Mouse (Mus musculus) kidney, postnatal 4 days (tissue): ENCODE data around the gene Bmp2.

Source experiments
- DNase-seq, 2 experiments: peaks; one replicate each; pipeline ENCODE4 v3.0.0; 2021; ENCODE audit warnings: mixed read lengths in 2 of 2

Bmp2 gene

DNA sequence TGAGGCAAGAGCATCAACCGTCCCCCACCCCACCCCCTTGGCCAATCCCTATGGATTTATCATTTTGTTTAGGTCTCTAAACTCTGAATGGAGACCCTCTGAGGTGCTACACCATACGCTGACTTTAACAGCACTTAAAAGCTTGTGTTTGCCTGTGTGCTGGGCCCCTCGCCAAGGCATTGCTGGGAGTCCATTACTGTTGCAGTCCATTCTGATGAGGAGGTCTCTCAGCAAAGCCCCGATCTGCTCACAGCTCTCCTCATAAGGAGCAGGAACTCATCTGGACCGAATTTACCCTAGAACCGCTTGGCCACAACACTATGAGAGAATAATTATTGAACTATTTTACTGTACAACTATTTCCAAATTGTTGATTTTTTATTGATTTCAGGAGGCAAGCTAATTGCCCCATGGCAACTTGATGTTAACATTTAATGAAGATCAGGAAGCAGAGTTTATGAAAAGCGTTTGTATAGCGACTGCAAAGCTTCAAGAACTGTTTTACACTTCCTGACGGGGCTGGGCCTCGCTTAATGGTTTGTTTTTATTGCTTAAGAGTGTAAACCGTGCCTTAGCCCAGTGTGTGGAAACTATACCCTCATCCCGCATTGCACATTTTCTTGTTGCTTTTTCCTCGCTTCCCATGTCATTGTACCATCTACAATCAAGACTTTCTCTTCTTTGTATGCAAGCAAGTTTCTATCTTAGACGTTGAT is 14.2 kb downstream of the Bmp2 start:
- DNase-seq = peak in 1 of 2 experiments; percentile 20

DNA sequence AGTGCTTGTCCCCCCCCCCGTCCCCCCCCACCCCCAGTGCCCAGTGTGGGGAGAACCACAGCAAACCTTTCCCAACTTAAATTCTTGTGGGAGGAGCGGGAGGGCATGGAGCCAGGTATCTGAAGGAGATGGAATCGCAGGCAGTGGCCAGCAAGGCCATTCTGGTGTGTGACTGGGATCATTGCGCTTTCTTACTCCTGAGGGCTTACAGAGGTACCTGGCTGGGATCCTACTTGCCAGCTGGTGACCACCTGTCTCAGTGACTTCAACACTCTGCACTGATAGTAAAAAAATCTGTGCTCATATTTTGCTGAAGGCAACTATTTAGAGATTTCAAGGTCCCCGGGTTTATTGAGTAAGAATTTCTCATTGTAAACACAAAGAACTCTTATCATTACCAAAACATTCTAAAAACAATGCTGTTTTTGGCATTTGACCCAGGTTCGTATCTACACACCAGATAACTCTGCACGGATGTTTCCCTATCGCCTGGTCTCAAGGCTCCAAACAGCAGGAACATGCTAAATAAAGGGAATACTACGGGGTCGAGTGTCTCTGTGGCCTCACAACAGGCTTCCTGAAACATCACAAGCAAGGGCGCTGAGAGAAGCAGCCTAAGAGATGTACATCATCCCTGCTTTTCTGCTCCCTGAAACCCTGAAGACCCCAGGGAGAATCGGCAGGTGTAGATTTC is 39.8 kb downstream of the Bmp2 start:
- no peak for DNase-seq
